Mouse (Mus musculus): ENCODE results near the gene Ralbp1. TPM values are rescaled to one million over a fixed set of nuclear protein-coding genes. Genes with fewer than 3 reads are reported as not detected.

Ralbp1 gene
- polyA plus RNA-seq, 1 experiment, result 21.9 TPM

DNA sequence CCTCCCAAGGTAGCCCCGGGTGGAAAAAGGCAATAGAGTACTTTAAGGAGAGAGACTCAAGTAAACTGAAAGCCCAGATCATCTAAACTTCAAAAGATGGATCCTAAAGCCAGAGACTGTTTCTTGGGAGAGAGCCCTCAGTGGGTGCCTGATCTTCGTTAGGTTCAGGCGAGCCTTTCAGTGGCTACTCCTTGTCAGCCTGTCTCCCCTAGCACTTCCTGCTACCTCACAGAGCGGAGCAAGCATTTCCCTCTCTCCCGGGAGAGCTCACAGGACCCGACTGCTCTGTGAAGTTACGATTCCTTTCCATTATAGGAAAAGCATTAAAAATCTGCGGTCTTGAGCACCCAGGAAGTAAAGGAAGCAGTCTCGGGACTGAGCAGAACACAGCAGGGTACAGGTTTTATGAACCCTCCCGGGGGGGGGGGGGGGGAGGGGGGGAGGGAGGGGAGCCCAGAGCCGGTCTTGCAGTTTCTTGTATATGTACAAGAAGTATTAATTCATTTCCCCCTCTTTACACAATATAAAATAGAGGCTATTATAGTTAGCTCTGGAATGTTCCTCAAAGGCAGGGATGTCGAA, 20.8 kb upstream of the Ralbp1 start:
- Histone ChIP-seq H3K79me2 (ENCODE audit: control insufficient read depth, insufficient read depth) (no peaks in the 10 kb centered on the region), H3K4me3 (ENCODE audit: insufficient read depth, poor library complexity, severe bottlenecking) (no peak overlapping the region), H3K27me3 (ENCODE audit: control insufficient read depth, insufficient read depth, insufficient read length) (no peaks in the 10 kb centered on the region), H3K79me3 (ENCODE audit: low read depth) (no peaks in the 10 kb centered on the region), H3ac (ENCODE audit: control insufficient read depth, insufficient read length, low read depth) (no peak overlapping the region), H3K36me3 (ENCODE audit: control insufficient read depth, insufficient read depth) (no peaks in the 10 kb centered on the region)
- TF ChIP-seq CTCF (IDR thresholded peaks at IDR 0.05; ENCODE audit: control insufficient read depth, insufficient read depth, insufficient read length), result no peak
- TF ChIP-seq MYOG (IDR thresholded peaks at IDR 0.05; ENCODE audit: control insufficient read depth, extremely low read depth, insufficient read length), result no peak
- TF ChIP-seq MYOD1 (IDR thresholded peaks at IDR 0.05; ENCODE audit: control insufficient read depth, insufficient read length, low read depth), result no peak
- TF ChIP-seq CEBPB (IDR thresholded peaks at IDR 0.05; ENCODE audit: low read depth), result no peak
- TF ChIP-seq USF1 (IDR thresholded peaks at IDR 0.05; ENCODE audit: low read depth), result no peak
- no peak for TF ChIP-seq MAX (IDR thresholded peaks at IDR 0.05)
- no peak for TF ChIP-seq FOSL1 (IDR thresholded peaks at IDR 0.05; ENCODE audit: insufficient read depth, low read length, poor library complexity, severe bottlenecking)

DNA sequence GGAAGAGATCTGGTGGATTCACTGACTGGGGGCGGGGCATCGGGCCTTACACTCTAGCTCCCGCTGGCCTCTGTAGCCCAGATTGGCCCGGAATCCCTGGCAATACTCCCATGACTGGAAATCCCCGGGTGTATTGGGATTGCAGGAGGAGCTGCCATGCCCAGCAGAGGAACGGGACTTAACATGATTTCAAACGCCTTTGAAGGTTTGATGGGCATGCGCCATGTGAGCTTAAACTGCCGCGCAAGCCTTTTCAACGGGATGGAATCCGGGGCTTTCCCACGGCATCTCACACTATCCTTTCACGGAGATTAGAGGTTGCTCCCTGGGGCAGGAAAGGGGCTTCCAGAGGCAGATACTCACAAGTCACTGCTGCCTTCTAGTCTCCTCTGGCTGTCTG, 19.6 kb upstream of the Ralbp1 start:
- no peaks in the 10 kb centered on the region for H3K27me3 ChIP-seq (ENCODE audit: control insufficient read depth, insufficient read depth, insufficient read length)
- no peaks in the 10 kb centered on the region for H3K79me2 ChIP-seq (ENCODE audit: control insufficient read depth, insufficient read depth)
- H3K4me3 ChIP-seq (ENCODE audit: insufficient read depth, poor library complexity, severe bottlenecking), result no peak overlapping the region
- no peaks in the 10 kb centered on the region for H3K79me3 ChIP-seq (ENCODE audit: low read depth)
- H3K36me3 ChIP-seq (ENCODE audit: control insufficient read depth, insufficient read depth), result no peaks in the 10 kb centered on the region
- TF ChIP-seq MYOG (IDR thresholded peaks at IDR 0.05; ENCODE audit: control insufficient read depth, extremely low read depth, insufficient read length) (no peak), MYOD1 (IDR thresholded peaks at IDR 0.05; ENCODE audit: control insufficient read depth, insufficient read length, low read depth) (no peak), MAX (IDR thresholded peaks at IDR 0.05) (no peak), CEBPB (IDR thresholded peaks at IDR 0.05; ENCODE audit: low read depth) (no peak), CTCF (IDR thresholded peaks at IDR 0.05; ENCODE audit: control insufficient read depth, insufficient read depth, insufficient read length) (no peak)
- no peak overlapping the region for H3ac ChIP-seq (ENCODE audit: control insufficient read depth, insufficient read length, low read depth)

DNA sequence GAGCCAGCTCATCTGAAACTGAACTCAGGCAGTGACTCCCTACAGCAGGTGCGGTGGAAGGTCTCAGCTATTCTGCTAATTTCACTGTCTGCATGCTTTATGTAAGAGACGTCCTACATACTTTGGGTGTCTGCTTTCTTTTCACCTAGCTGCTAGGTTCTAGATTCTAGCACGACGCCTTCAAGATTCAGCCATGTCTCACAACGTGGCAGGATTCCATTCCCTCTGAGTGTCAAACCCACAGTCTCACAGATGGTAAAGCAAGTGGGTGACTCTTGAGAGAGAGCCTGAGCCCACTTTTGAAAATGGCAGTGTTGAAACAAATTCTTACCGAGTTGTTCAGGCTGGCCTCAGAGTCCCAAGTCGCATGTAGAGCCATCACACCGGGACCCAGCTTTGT, 18.2 kb upstream of the Ralbp1 start:
- Histone ChIP-seq H3K27me3 (ENCODE audit: control insufficient read depth, insufficient read depth, insufficient read length) (no peaks in the 10 kb centered on the region), H3ac (ENCODE audit: control insufficient read depth, insufficient read length, low read depth) (no peak overlapping the region), H3K79me3 (ENCODE audit: low read depth) (no peaks in the 10 kb centered on the region), H3K4me3 (ENCODE audit: insufficient read depth, poor library complexity, severe bottlenecking) (no peak overlapping the region), H3K79me2 (ENCODE audit: control insufficient read depth, insufficient read depth) (no peaks in the 10 kb centered on the region), H3K36me3 (ENCODE audit: control insufficient read depth, insufficient read depth) (no peaks in the 10 kb centered on the region)
- no peak for TF ChIP-seq MYOD1 (IDR thresholded peaks at IDR 0.05; ENCODE audit: control insufficient read depth, insufficient read length, low read depth)
- TF ChIP-seq CEBPB (IDR thresholded peaks at IDR 0.05; ENCODE audit: low read depth), result no peak
- no peak for TF ChIP-seq FOSL1 (IDR thresholded peaks at IDR 0.05; ENCODE audit: insufficient read depth, low read length, poor library complexity, severe bottlenecking)
- TF ChIP-seq CTCF (IDR thresholded peaks at IDR 0.05; ENCODE audit: control insufficient read depth, insufficient read depth, insufficient read length), result no peak
- TF ChIP-seq MAX (IDR thresholded peaks at IDR 0.05), result no peak
- no peak for TF ChIP-seq MYOG (IDR thresholded peaks at IDR 0.05; ENCODE audit: control insufficient read depth, extremely low read depth, insufficient read length)
- TF ChIP-seq USF1 (IDR thresholded peaks at IDR 0.05; ENCODE audit: low read depth), result no peak

DNA sequence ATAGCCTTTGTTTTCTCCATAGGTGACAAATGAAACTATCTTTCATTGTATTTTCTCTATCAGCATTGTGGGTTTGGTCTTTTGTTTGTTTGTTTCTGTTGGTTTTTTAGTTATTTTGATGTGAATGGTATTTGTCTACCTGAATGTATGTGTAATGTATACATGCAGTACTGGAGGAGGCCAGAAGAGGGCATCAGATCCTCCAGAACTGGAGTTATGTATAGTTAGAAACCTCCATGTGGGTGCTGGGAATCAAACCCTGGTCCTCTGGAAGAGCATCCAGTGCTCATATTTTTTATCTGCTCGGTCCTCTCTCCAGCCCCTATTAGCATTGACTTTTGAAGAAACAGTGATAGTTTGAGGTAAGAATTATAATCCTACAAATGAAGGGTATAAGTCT, 17.4 kb upstream of the Ralbp1 start:
- Histone ChIP-seq H3K27me3 (ENCODE audit: control insufficient read depth, insufficient read depth, insufficient read length) (no peaks in the 10 kb centered on the region), H3K79me2 (ENCODE audit: control insufficient read depth, insufficient read depth) (no peaks in the 10 kb centered on the region), H3K4me3 (ENCODE audit: insufficient read depth, poor library complexity, severe bottlenecking) (no peak overlapping the region), H3ac (ENCODE audit: control insufficient read depth, insufficient read length, low read depth) (no peak overlapping the region), H3K36me3 (ENCODE audit: control insufficient read depth, insufficient read depth) (no peaks in the 10 kb centered on the region), H3K79me3 (ENCODE audit: low read depth) (no peaks in the 10 kb centered on the region)
- no peak for TF ChIP-seq MYOG (IDR thresholded peaks at IDR 0.05; ENCODE audit: control insufficient read depth, extremely low read depth, insufficient read length)
- no peak for TF ChIP-seq MYOD1 (IDR thresholded peaks at IDR 0.05; ENCODE audit: control insufficient read depth, insufficient read length, low read depth)
- no peak for TF ChIP-seq CEBPB (IDR thresholded peaks at IDR 0.05; ENCODE audit: low read depth)
- no peak for TF ChIP-seq FOSL1 (IDR thresholded peaks at IDR 0.05; ENCODE audit: insufficient read depth, low read length, poor library complexity, severe bottlenecking)
- no peak for TF ChIP-seq USF1 (IDR thresholded peaks at IDR 0.05; ENCODE audit: low read depth)
- TF ChIP-seq MAX (IDR thresholded peaks at IDR 0.05), result no peak

DNA sequence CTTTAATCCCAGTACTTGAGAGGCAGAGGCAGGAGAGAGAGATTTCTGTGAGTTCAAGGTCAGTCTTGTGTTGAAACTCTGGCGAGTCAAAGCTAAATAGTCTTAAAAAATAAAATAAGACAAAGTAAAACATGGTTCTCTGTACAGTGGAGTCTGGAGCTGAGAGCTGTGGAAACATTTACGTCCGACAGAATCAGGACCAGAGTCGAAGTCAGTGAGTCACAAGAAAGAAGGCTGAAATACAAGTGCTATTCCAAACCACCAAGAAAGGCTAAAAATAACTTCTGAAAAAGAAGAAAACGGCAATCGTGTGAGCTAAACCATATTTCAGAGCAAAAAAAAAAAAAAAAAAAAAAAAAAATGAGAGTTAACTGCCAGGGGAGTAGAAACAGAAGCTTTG, 16.7 kb upstream of the Ralbp1 start:
- Histone ChIP-seq H3K4me3 (ENCODE audit: insufficient read depth, poor library complexity, severe bottlenecking) (no peak overlapping the region), H3K79me2 (ENCODE audit: control insufficient read depth, insufficient read depth) (no peaks in the 10 kb centered on the region), H3K79me3 (ENCODE audit: low read depth) (no peaks in the 10 kb centered on the region), H3ac (ENCODE audit: control insufficient read depth, insufficient read length, low read depth) (no peak overlapping the region), H3K36me3 (ENCODE audit: control insufficient read depth, insufficient read depth) (no peaks in the 10 kb centered on the region), H3K27me3 (ENCODE audit: control insufficient read depth, insufficient read depth, insufficient read length) (no peaks in the 10 kb centered on the region)
- no peak for TF ChIP-seq USF1 (IDR thresholded peaks at IDR 0.05; ENCODE audit: low read depth)
- TF ChIP-seq FOSL1 (IDR thresholded peaks at IDR 0.05; ENCODE audit: insufficient read depth, low read length, poor library complexity, severe bottlenecking), result no peak
- TF ChIP-seq MYOD1 (IDR thresholded peaks at IDR 0.05; ENCODE audit: control insufficient read depth, insufficient read length, low read depth), result no peak
- no peak for TF ChIP-seq CEBPB (IDR thresholded peaks at IDR 0.05; ENCODE audit: low read depth)
- no peak for TF ChIP-seq MYOG (IDR thresholded peaks at IDR 0.05; ENCODE audit: control insufficient read depth, extremely low read depth, insufficient read length)
- no peak for TF ChIP-seq MAX (IDR thresholded peaks at IDR 0.05)
- TF ChIP-seq CTCF (IDR thresholded peaks at IDR 0.05; ENCODE audit: control insufficient read depth, insufficient read depth, insufficient read length), result no peak

DNA sequence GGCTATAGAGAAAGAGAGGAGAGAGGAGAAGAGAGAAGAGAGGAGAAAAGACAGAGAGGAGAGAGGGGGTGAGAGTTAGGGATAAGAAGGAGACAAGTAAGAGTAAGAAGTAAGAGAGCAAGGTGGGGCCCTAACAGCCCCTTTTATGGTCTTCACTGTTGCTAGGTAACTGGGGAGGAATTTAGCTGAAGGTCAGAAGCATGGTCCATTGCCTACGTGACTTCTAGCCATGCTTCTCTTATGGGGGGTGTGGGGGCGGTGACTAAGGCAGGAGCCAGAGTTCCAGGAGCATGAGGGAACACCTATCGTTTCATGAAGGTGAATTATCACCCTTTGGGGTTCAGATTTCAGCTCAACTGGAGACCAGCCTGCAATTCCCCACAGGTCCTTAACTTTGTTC, 10.4 kb upstream of the Ralbp1 start:
- H3K36me3 ChIP-seq (ENCODE audit: control insufficient read depth, insufficient read depth), result no peaks in the 10 kb centered on the region
- TF ChIP-seq MYOG (IDR thresholded peaks at IDR 0.05; ENCODE audit: control insufficient read depth, extremely low read depth, insufficient read length) (no peak), FOSL1 (IDR thresholded peaks at IDR 0.05; ENCODE audit: insufficient read depth, low read length, poor library complexity, severe bottlenecking) (no peak), MYOD1 (IDR thresholded peaks at IDR 0.05; ENCODE audit: control insufficient read depth, insufficient read length, low read depth) (no peak), CEBPB (IDR thresholded peaks at IDR 0.05; ENCODE audit: low read depth) (no peak), MAX (IDR thresholded peaks at IDR 0.05) (no peak), CTCF (IDR thresholded peaks at IDR 0.05; ENCODE audit: control insufficient read depth, insufficient read depth, insufficient read length) (no peak)
- H3K79me2 ChIP-seq (ENCODE audit: control insufficient read depth, insufficient read depth), result no peaks in the 10 kb centered on the region
- no peaks in the 10 kb centered on the region for H3K27me3 ChIP-seq (ENCODE audit: control insufficient read depth, insufficient read depth, insufficient read length)
- H3K4me3 ChIP-seq (ENCODE audit: insufficient read depth, poor library complexity, severe bottlenecking), result no peak overlapping the region
- no peaks in the 10 kb centered on the region for H3K79me3 ChIP-seq (ENCODE audit: low read depth)
- H3ac ChIP-seq (ENCODE audit: control insufficient read depth, insufficient read length, low read depth), result no peak overlapping the region
